Mouse (Mus musculus): ENCODE measurements around the gene Serpina12.

The Serpina12 gene

GRCm38 (mm10) chr12:104004689-104005088, 39.6 kb downstream of the Serpina12 start:
- DNase-seq (ENCODE audit: low read depth, low spot score): no peak

- no peak for DNase-seq (ENCODE audit: low read depth, low spot score)
Measured at GRCm38 (mm10) chr12:104003238-104003612, 41.0 kb downstream of the Serpina12 start.

DNA sequence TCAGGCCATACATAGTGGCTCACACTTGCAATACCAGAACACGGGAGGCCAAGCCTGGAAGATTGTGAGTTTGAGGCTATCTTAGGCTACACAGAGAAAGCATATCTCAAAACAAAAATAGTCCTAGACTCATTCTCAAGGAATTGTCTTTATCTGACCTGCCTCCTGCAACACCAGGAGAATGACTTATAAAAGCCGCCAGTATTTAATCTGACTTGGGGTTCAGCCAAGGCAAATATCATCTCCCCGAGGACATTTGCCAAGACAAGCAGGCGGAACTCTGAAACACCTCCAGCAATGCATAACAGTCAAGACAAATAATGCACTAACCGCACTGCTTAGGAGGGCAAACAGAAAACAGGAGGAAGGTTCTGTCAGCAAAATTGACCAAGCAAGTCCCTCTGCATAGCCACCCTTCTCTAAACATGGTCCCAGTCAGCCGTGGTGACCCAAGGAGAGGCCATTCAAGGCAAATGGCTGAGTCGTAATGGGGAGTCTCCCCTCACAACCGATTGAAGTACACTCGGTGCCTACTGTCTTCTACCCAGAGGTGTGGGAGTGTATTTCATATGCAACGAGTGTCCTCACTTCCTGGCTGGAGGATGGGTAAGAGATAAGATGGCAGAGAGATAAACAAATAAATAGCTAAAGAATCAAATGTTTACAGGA, 41.5 kb downstream of the Serpina12 start:
- DNase-seq (ENCODE audit: low read depth, low spot score): no peak

- no peak for DNase-seq (ENCODE audit: low read depth, low spot score)
Measured at GRCm38 (mm10) chr12:104000594-104000993, 43.6 kb downstream of the Serpina12 start.

DNA sequence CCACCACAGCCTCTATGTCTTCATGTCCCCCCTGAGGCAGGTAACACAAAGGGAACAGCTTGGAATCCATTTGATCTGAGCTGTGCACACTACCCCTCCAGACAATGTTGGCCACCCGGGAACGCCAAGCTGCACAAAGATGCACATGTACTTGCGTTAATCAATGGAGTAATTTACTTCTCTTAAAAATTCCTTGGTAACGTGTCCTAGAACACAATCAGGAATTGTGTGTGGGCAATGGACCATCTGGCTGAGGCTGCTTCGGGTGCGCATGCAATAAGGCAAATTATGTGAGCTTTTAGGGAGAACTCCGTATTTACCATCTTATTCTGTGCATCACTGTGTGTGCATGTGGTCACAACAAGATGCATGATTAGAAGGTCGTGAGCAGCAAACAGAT, 44.6 kb downstream of the Serpina12 start:
- DNase-seq (ENCODE audit: low read depth, low spot score): no peak

DNA sequence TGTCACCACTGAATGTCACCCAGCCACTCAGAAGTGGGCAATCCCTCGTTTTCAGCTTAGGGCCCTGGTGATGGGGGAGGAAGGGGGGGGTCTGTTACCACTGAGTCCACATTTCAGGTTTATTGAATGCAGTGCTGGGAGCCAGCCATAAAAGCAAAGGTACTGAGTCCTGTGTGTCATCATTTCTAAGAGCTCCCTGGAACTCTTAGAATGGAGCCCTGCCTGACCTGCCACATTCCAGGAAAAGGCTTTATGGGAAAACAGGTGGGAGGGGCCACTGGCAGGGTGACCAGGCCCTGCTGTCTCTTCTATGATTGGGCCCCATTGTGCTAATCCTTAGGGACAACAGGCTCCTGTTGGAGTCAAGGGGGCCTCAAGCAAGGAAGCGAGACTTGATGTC, 47.7 kb downstream of the Serpina12 start:
- DNase-seq (ENCODE audit: low read depth, low spot score): no peak

DNA sequence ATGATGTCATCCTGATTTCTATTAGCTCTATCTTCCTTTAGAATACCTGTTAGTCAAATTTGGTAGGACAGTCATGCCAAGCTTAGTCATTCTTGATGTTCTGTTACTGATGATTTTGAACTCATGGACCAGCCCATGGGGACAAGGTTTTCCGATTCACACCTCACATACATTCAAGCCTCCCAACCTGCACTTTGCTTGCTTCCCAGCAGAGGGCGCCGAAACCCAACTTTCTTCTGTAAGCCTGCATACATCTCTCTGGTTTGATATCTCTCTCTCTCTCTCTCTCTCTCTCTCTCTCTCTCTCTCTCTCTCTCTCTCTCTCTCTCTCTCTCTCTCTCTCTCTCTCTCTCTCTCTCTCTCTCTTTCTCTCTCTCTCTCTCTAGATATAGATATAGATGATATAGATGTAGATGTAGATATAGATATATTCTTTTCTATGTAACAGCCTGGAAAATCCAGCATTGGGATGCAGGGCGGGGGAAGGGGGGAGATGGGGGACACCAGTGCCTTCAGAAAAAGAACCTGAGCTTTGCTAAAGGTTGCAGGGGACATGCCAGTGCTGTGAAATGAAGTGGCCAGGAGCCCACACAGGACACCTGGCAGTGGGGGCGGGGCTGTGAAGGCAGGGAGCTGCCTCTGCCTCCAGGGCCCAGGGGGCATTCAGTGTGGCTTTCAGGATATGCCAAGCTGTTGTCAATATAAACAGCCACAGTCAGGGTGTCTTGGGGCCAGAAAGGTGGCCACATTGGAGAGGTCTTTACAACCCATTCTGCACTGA, 48.8 kb downstream of the Serpina12 start:
- DNase-seq (ENCODE audit: low read depth, low spot score): peak; percentile 44

DNA sequence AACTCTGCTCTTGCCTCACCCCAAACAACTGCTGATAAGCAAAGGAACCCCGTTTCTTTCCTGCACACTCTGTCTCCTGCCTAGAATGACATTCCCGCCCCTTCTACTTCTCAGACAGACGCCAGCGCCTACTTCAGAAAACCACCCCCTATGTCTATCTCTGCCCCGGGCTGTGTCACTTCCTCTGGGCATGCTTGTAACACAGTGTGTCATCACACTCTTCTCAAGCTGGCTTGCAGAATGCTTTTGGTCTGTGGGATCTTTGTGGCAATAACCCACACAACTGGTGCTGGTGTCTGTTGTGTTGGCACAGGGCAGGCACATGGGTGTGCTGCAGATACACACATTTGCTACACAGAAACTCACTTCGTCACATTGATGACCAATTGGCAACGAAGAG, 51.3 kb downstream of the Serpina12 start:
- DNase-seq (ENCODE audit: low read depth, low spot score): no peak

- DNase-seq (ENCODE audit: low read depth, low spot score): no peak
Measured at GRCm38 (mm10) chr12:103989857-103990256, 54.4 kb downstream of the Serpina12 start, which contains the start of gene Serpina11. Gene Serpina11, minus strand, starts transcription at chr12:103989957.

GRCm38 (mm10) chr12:103989514-103989767, 54.8 kb downstream of the Serpina12 start:
- no peak for DNase-seq (ENCODE audit: low read depth, low spot score)

GRCm38 (mm10) chr12:103988754-103989513, 55.3 kb downstream of the Serpina12 start:
- DNase-seq (ENCODE audit: low read depth, low spot score): no peak

DNA sequence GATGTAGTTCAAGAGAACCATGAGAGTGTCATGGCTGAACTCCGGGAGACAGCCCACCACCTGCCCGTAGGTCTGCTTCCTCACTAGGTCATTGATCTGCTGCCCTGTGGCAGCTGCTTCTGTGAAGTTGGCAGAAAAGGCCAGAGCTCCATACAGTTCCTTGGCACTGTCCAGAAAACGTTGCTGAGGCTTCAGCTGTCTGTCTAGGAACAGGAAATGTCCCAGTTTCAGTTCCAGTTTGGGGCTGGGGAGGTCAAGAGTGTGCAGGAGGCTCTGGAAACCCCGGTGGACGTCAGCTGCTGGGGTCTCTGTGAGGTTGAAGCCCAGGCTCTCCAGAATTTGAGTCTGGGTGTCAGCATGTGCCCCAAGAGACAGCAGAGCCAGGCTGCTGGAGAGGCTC, 58.4 kb downstream of the Serpina12 start:
- no peak for DNase-seq (ENCODE audit: low read depth, low spot score)

GRCm38 (mm10) chr12:103984935-103985334, 59.3 kb downstream of the Serpina12 start:
- DNase-seq (ENCODE audit: low read depth, low spot score): peak; percentile 6

DNA sequence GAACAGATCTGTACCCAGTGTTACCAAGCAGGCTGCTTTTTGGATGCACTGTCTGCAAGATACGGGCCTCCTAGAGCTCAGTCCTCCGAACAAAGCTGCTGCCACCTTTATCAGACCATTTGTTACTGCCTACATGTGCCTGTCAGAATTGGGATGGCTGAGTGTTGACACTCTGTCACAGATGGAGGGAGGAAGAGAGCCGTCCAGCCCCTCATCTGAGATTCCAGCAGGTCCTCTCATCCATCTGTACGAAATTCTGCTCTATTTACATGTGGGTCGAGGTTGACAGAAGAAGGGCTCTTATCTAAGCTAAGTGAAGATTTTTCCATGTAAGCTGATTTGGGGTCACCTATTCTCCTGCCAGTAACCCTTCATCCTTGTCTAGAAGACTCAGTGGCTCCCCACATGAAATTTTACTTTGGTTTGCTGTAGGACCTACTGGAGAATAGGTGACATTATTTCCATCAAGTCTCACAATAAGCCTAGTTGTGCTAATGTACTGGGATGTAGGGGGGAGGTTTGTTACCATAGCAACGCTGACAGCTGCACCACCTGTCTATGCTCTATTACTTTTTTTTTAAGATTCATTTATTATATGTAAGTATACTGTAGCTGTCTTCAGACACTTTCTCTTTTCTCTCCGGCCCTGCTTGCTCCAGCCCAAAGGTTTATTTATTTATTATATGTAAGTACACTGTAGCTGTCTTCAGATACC, 62.4 kb downstream of the Serpina12 start:
- no peak for DNase-seq (ENCODE audit: low read depth, low spot score)

Data from retina, postnatal 7 days (tissue).